Mouse (Mus musculus) thymus, postnatal 0 days (tissue): Measurements from ENCODE around the gene Fam169a. TPM values are rescaled to one million over a fixed set of nuclear protein-coding genes. Genes with fewer than 3 reads are reported as not detected.
"Not testable (repeated sequence)": the region's sequence is repeated elsewhere in the genome, so short reads cannot be mapped to it uniquely, and the experiment has no call there.

Experiments
- DNase-seq: peaks from one replicate; pipeline ENCODE4 v3.0.0-alpha.2; 2015; ENCODE audit warnings: low spot score
- polyA plus RNA-seq: library from polyadenylated mRNA; unstranded; fragments of >200 nt; fragmentation: Nextera tagmentation; extraction: Ambion mirVana; gene quantifications from 2 replicates; pipeline ENCODE4 v1.2.1, GENCODE M21; 2015

The Fam169a gene
- polyA plus RNA-seq, 1 experiment from 2014 or later, result 0.52 TPM

DNA sequence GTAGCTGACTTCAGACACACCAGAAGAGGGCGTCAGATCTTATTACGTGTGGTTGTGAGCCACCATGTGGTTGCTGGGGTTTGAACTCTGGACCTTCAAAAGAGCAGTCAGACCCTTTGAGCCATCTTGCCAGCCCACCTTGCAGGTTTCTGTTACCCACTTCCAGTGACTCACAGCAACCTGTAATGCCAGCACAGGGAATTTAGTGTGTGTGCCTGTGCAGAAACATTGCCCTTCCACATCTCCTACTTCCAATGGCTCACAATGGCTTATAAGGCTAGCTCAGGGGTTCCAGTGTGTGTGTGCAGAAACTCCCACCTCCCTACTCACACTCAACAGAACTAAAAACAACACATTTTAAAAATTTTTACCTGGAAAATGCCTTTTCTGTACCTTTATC, 10.5 kb downstream of the Fam169a start:
- DNase-seq, result no peak

DNA sequence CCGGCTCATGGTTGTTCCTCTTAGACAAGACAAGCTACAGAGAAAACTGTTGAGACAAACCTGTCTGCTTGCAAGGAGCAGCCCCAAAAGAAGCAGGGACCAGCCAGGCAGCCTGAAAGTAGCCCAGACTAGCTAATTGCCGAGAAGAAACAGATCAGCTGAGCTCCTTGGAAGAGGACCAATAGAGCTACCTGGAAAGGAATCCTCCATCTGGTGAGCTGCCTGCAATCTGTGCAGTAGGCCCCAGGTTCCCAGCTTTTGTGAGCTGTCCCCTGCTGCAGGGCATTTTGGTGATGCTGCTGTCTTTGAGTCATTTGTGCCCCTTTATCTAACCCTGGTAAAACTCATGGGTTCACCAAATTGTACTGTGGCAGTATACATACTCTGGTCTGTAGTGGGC, 13.1 kb downstream of the Fam169a start:
- no peak for DNase-seq

GRCm38 (mm10) chr13:97080615-97081014, 13.5 kb downstream of the Fam169a start:
- no peak for DNase-seq

- DNase-seq, result no peak
These were observed 15.3 kb downstream of the Fam169a start for GRCm38 (mm10) chr13:97082432-97082831.

DNA sequence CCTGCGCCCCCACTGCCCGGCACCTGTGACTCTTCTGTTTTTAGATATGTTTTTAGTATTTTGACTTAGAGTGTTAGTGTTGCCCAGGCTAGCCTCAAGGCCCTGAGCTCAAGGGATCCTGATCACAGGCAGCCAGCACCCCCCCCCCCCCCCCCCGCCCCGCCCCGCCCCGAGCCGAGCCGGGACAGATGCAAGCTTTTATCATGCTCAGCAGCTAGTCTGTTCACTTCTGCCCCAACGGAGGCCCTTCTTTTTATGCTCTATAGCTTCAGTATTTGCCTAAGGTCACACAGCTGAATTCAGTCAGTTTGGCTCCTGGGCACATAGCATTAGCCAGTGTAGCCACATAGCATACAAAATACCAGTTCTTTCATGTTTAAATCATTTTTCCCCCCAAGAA, 19.2 kb downstream of the Fam169a start:
- no peak for DNase-seq

GRCm38 (mm10) chr13:97087421-97087820, 20.3 kb downstream of the Fam169a start:
- no peak for DNase-seq

- no peak for DNase-seq
These were observed 21.1 kb downstream of the Fam169a start for GRCm38 (mm10) chr13:97088183-97088582.

DNA sequence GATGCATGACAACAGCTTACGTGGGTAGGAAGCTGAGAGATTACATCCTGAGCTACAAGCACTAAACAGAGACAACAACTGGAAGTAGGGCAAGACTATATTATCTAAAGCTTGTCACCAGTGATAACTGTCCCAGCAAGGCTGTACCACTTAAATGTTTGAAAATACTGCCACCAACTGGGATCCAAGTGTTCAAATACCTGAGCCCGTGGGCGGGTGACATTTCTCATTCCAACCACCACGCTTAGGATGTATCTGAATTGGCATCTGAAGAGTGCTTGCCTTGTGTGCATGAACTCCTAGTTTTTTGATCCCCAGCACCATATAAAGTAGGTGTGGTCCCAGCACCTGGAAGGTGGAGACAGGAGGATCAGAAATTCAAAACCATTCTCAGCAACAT, 28.6 kb downstream of the Fam169a start:
- DNase-seq, result no peak

- DNase-seq, result peak; percentile 37
These were observed 32.2 kb downstream of the Fam169a start, which contains the start of gene Gm6169 for GRCm38 (mm10) chr13:97099187-97099852. Gene Gm6169 (minus strand): TSS chr13:97099237.

DNA sequence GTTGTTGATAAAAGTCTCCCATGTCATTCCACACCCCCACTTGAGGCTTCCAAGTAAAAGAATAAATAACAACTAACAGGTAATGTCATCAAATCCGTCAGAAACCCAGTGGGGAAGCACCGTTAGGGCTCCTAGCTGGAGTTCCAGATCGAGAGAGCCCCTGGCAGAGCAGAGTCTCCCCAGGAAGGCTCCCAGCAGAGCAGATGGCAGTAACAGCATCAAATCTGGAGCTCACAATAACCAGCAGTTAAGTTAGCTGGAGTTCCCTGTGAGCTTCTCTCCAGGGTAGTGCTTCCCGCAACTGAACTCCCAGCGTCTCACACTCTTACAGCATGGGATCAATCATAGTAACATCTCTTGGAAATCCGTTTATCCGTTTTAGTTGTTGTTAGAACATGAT, 37.9 kb downstream of the Fam169a start:
- no peak for DNase-seq

DNA sequence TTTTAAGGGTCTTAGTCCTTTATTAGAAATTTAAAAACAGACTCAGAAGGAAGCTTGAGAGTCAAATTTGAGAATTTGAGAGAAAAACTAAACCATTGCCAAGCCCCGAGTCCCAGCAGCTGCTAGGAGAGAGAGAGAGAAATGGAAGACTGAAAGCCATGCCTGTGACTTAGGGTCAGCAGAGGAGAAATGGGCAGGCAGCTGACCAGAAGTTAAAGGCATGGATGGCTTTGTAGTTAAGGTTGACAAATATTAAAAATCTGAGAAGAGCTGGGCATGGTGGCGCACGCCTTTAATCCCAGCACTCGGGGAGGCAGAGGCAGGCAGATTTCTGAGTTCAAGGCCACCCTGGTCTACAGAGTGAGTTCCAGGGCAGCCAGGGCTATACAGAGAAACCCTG, 40.6 kb downstream of the Fam169a start:
- not testable (repeated sequence) for DNase-seq

GRCm38 (mm10) chr13:97109046-97109445, 42.0 kb downstream of the Fam169a start:
- DNase-seq, result no peak

DNA sequence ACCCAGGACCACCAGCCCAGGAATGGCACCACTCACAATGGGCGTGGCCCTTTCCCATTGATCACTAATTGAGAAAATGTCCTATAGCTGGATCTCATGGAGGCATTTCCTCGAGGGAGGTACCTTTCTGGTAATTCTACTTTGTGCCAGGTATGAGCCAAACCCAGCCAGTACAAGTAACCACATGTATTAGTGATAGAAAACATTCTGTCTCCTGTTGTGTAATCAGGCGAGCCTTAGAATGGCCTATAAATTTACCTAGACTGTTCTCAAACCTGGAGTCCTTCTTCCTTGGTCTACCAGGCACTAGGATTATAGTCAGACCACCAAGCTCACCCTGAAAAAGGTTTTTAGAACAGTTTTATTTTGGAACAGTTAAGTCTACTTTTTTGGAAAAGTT, 54.3 kb downstream of the Fam169a start:
- no peak for DNase-seq

DNA sequence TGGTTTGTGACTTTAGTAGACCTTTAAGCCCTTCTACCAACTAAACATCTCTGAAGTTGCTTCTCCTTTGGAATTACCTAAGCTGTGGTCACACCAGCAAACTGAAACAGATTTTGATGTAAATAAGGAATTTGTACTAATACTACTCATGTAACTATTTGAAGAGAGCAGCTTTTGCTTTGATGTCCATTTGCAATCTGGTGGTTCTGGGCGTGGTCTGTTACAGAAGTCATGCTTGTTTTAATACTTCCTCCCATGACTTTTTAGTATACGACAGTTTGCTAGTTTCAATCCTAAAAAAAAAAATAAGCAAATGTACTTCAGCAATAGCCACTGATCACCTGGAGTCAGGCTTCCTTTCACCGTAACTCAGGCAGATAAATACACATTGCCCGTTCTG, 62.6 kb downstream of the Fam169a start:
- DNase-seq, result not testable (repeated sequence)

- DNase-seq, result not testable (repeated sequence)
These were observed 63.3 kb downstream of the Fam169a start for GRCm38 (mm10) chr13:97130413-97130812.

DNA sequence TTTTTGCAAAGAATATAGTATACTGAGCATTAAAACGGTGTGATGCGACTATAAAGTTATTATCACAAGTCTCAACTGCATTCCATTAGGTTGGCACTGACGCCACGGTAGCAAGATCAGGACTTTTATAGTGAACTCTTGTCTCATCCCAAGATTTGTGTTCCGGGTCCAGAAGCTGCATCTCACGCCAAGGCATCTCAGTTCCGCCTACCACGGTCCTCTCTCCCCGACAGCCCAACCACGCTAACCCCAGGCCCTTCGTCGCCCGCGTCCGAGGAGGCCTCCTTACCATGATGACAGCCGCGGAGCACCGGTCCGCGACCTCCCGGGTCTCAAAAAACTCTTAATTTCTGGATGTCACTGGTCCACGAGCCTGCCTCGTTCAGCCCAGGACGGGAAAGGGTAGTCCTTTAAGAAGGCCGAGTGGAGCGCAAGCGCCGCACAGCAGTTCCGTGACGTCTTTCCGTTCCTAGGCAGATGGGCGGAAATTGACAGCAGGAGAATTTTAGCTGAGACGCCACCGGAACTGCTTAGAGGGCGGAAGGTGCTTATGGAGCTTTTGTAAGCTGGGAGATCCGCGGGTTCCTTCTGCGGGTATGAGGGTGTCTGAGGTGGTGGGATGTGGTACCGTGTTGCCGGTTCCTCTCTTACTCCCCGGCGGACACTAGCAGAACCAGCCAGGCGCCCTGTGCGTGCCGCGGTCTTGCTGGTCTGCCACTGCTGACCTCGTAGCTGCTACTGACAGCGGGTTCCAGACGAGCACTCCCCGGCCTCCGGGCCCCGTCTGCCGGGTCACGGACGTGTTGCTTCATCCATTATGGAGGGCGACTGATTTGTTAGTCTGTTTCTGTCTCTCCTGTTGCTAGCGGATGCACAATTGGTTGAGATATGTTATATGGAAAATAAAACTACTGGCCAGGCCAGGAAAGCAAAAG, 70.6 kb downstream of the Fam169a start, which contains the start of the genes Gfm2 and Nsa2:
Gfm2 (plus strand) TSS at position 472 of the 935 bp plus-strand sequence.
Nsa2 (minus strand) TSS at position 472 of the 935 bp plus-strand sequence.
- DNase-seq, result peak; percentile 95

- DNase-seq, result not testable (repeated sequence)
These were observed 71.4 kb downstream of the Fam169a start for GRCm38 (mm10) chr13:97138404-97138931.

DNA sequence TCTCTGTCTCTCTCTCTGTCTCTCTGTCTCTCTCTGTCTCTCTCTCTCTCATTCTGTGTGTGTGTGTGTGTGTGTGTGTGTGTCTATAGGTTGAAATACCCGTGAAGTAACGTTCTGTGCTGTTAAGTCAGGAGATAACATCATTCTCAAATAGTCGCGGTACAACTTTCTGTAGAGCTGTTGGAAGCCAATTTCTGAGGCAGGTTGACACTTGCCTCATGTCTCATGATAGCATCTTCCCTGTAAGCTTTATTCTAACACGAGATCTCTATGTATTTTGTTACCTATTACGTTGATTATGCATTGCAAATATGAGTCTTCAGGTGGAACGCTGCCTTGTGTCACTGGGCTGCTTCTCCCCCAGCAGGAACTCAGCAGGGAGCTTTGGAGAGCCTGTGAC, 75.2 kb downstream of the Fam169a start:
- no peak for DNase-seq

GRCm38 (mm10) chr13:97145834-97146233, 78.7 kb downstream of the Fam169a start:
- peak; percentile 56 for DNase-seq

- DNase-seq, result no peak
These were observed 108.6 kb downstream of the Fam169a start for GRCm38 (mm10) chr13:97175520-97176264.

- DNase-seq, result no peak
These were observed 109.6 kb downstream of the Fam169a start for GRCm38 (mm10) chr13:97176731-97177130.
